23 mouse cellular contexts compared by ENCODE assay signal in genomic region chr6:91619009-91619408, GRCm38 (mm10).
"Had no signal": no experiment of that assay in that cellular context is flagged by ENCODE, and none has a peak within 500 bp of the region (broad histone marks: within the 10 kb centered on the region; RNA-seq: fewer than 3 reads in every experiment).

No protein-coding gene starts in this region.

- H3K27me3 ChIP-seq: kidney, embryonic 15.5 days; limb, embryonic 13.5 days; liver, embryonic 12.5 days; liver, embryonic 15.5 days; lung, embryonic 15.5 days; midbrain, embryonic 12.5 days; midbrain, embryonic 15.5 days had no signal

- H3K27ac ChIP-seq: kidney, embryonic 15.5 days; limb, embryonic 13.5 days; liver, embryonic 12.5 days; liver, embryonic 15.5 days; lung, embryonic 15.5 days; macrophage; midbrain, embryonic 12.5 days; midbrain, embryonic 15.5 days; stomach, postnatal 0 days had no signal

- H3K36me3 ChIP-seq: kidney, embryonic 15.5 days; limb, embryonic 13.5 days; liver, embryonic 12.5 days; liver, embryonic 15.5 days; lung, embryonic 15.5 days; midbrain, embryonic 12.5 days; midbrain, embryonic 15.5 days had no signal

- H3K4me3 ChIP-seq: kidney, embryonic 15.5 days; limb, embryonic 13.5 days; liver, embryonic 12.5 days; liver, embryonic 15.5 days; lung, embryonic 15.5 days; midbrain, embryonic 12.5 days; midbrain, embryonic 15.5 days had no signal

- DNase-seq: kidney, adult 8-10 months; kidney, postnatal 10 days; kidney, postnatal 36 days; layer of hippocampus, postnatal 36 days; left cerebral cortex, postnatal 4 days; liver; lung, adult 18-20 months; lung, postnatal 14 days; right cerebral cortex, adult 18-20 months; right cerebral cortex, postnatal 14 days; right cerebral cortex, postnatal 4 days; thymus, adult 2 months; thymus, postnatal 14 days; thymus, postnatal 4 days had no signal
